Mouse (Mus musculus) CH12.LX (cell line): ENCODE results near the gene Alg12. TPM values are rescaled to one million over a fixed set of nuclear protein-coding genes. Genes with fewer than 3 reads are reported as not detected.
"Not testable (repeated sequence)": the region's sequence is repeated elsewhere in the genome, so short reads cannot be mapped to it uniquely, and the experiment has no call there.

ENCODE experiments used
- DNase-seq: peaks from one replicate; pipeline ENCODE4 v3.0.0-alpha.2; 2013; ENCODE audit errors: extremely low read depth
- H3K27ac ChIP-seq: 2 replicates; pipeline ENCODE4 v1.5.1; 2012; ENCODE audit warnings: low read depth, mild to moderate bottlenecking, control low read depth, moderate library complexity; ENCODE audit not compliant: insufficient read depth
- H3K27me3 ChIP-seq: replicated peaks from 2 replicates; pipeline ENCODE3; 2012; ENCODE audit warnings: inconsistent platforms
- H3K36me3 ChIP-seq, 2 experiments: replicated peaks in 1 of 2; 2 replicates each; pipeline versions ENCODE3 to v1.6.1; 2012; ENCODE audit warnings: inconsistent platforms in 1 of 2, low read length in 1 of 2, mild to moderate bottlenecking in 1 of 2, mixed read lengths in 1 of 2, moderate library complexity in 1 of 2; ENCODE audit not compliant: control insufficient read depth in 1 of 2, insufficient read depth in 1 of 2
- H3K4me1 ChIP-seq, 2 experiments: 2 replicates each; pipeline ENCODE4 v1.6.1; 2012; ENCODE audit warnings: inconsistent platforms in 1 of 2, moderate library complexity in 1 of 2; ENCODE audit not compliant: insufficient read depth in 2 of 2, control insufficient read depth in 1 of 2
- H3K4me2 ChIP-seq: 2 replicates; pipeline ENCODE4 v1.6.1; 2012; ENCODE audit warnings: low read depth, mild to moderate bottlenecking, control low read depth; ENCODE audit not compliant: poor library complexity, insufficient read depth, severe bottlenecking
- H3K4me3 ChIP-seq, 3 experiments: fragments of 150-350 bp in 1 of 3; sonication (generic) in 1 of 3; replicated peaks in 1 of 3; 2 replicates each; pipeline versions ENCODE3 to v1.5.1; 2011 to 2012; ENCODE audit warnings: low read depth in 2 of 3, low read length in 2 of 3, mild to moderate bottlenecking in 2 of 3, moderate library complexity in 2 of 3, control low read depth in 1 of 3, improper control_type of control experiment in 1 of 3, inconsistent platforms in 1 of 3, mixed read lengths in 1 of 3; ENCODE audit not compliant: poor library complexity in 1 of 3
- H3K79me2 ChIP-seq: replicated peaks from 2 replicates; pipeline ENCODE4 v1.6.1; 2012; ENCODE audit warnings: mild to moderate bottlenecking, moderate library complexity; ENCODE audit not compliant: control insufficient read depth, poor library complexity, insufficient read depth, severe bottlenecking; ENCODE audit errors: extremely low read depth
- H3K9ac ChIP-seq: 2 replicates; pipeline ENCODE4 v1.6.1; 2012; ENCODE audit warnings: low read depth, mild to moderate bottlenecking, control low read depth, moderate library complexity; ENCODE audit not compliant: insufficient read depth
- H3K9me3 ChIP-seq: replicated peaks from 2 replicates; pipeline ENCODE3; 2012; ENCODE audit warnings: low read length, inconsistent platforms, mixed read lengths
- CTCF ChIP-seq, 2 experiments: IDR thresholded peaks in 1 of 2; conservative IDR thresholded peaks in 1 of 2; 2 replicates each; pipeline ENCODE4 v1.5.1; 2011 to 2012; ENCODE audit warnings: low read depth in 2 of 2, low read length in 2 of 2, improper control_type of control experiment in 1 of 2, inconsistent platforms in 1 of 2, mild to moderate bottlenecking in 1 of 2, moderate library complexity in 1 of 2
- E2F4 ChIP-seq: IDR thresholded peaks from 2 replicates; pipeline ENCODE4 v1.6.1; 2011; ENCODE audit warnings: low read depth, low read length, improper control_type of control experiment; ENCODE audit not compliant: insufficient replicate concordance
- ETS1 ChIP-seq: conservative IDR thresholded peaks from 2 replicates; pipeline ENCODE4 v1.6.1; 2012; ENCODE audit warnings: low read depth, mild to moderate bottlenecking, inconsistent platforms, low read length, improper control_type of control experiment, moderate library complexity
- GABPA ChIP-seq: IDR thresholded peaks from 2 replicates; pipeline ENCODE4 v1.6.1; 2012; ENCODE audit warnings: low read depth, low read length, improper control_type of control experiment, inconsistent platforms; ENCODE audit not compliant: insufficient replicate concordance
- IRF4 ChIP-seq: IDR thresholded peaks from 2 replicates; pipeline ENCODE4 v1.6.1; 2014; ENCODE audit warnings: low read depth, mild to moderate bottlenecking, inconsistent platforms, low read length, improper control_type of control experiment
- JUN ChIP-seq: IDR thresholded peaks from 2 replicates; pipeline ENCODE4 v1.6.1; 2011; ENCODE audit warnings: low read depth, mild to moderate bottlenecking, low read length, improper control_type of control experiment, moderate library complexity; ENCODE audit not compliant: insufficient read depth
- KAT2A ChIP-seq: IDR thresholded peaks from 2 replicates; pipeline ENCODE4 v1.6.1; 2012; ENCODE audit warnings: low read length, improper control_type of control experiment, inconsistent platforms; ENCODE audit not compliant: insufficient replicate concordance
- MAZ ChIP-seq: IDR thresholded peaks from 2 replicates; pipeline ENCODE4 v1.6.1; 2012; ENCODE audit warnings: low read depth, mild to moderate bottlenecking, inconsistent platforms, low read length, improper control_type of control experiment, moderate library complexity
- MXI1 ChIP-seq: IDR thresholded peaks from 2 replicates; pipeline ENCODE4 v1.6.1; 2011; ENCODE audit warnings: mild to moderate bottlenecking, low read depth, low read length, improper control_type of control experiment
- MYC ChIP-seq: IDR thresholded peaks from 2 replicates; pipeline ENCODE4 v1.6.1; 2011; ENCODE audit warnings: low read depth, mild to moderate bottlenecking, improper control_type of control experiment, low read length
- NRF1 ChIP-seq: IDR thresholded peaks from 2 replicates; pipeline ENCODE4 v1.6.1; 2014; ENCODE audit warnings: low read depth, mild to moderate bottlenecking, inconsistent platforms, low read length, improper control_type of control experiment, moderate library complexity
- POLR2A ChIP-seq: IDR thresholded peaks from 2 replicates; pipeline ENCODE4 v1.6.1; 2011; ENCODE audit warnings: low read depth, mild to moderate bottlenecking, improper control_type of control experiment, low read length
- POLR2AphosphoS2 ChIP-seq: IDR thresholded peaks from 2 replicates; pipeline ENCODE4 v1.6.1; 2011; ENCODE audit warnings: low read depth, low read length, improper control_type of control experiment
- RCOR1 ChIP-seq: conservative IDR thresholded peaks from 2 replicates; pipeline ENCODE4 v1.6.1; 2012; ENCODE audit warnings: low read depth, mild to moderate bottlenecking, inconsistent platforms, low read length, improper control_type of control experiment
- SIN3A ChIP-seq: IDR thresholded peaks from 2 replicates; pipeline ENCODE4 v1.6.1; 2012; ENCODE audit warnings: low read length, improper control_type of control experiment, inconsistent platforms
- SMC3 ChIP-seq: IDR thresholded peaks from 2 replicates; pipeline ENCODE4 v1.6.1; 2011; ENCODE audit warnings: low read depth, low read length, improper control_type of control experiment
- ZKSCAN1 ChIP-seq: IDR thresholded peaks from 2 replicates; pipeline ENCODE4 v1.6.1; 2012; ENCODE audit warnings: low read depth, inconsistent platforms, low read length, improper control_type of control experiment, borderline replicate concordance
- ZMIZ1 ChIP-seq: IDR thresholded peaks from 2 replicates; pipeline ENCODE4 v1.6.1; 2012; ENCODE audit warnings: low read depth, mild to moderate bottlenecking, inconsistent platforms, low read length, improper control_type of control experiment
- ZNF384 ChIP-seq: IDR thresholded peaks from 2 replicates; pipeline ENCODE4 v1.6.1; 2012; ENCODE audit warnings: low read depth, low read length, improper control_type of control experiment, inconsistent platforms
- dilution Hi-C: fragments of 300-500 bp; cut with MboI; formaldehyde crosslinking; loops from 2 replicates; pipeline ENCODE4 v1.14.3; 2020; ENCODE audit warnings: low sequenced_read_pairs; ENCODE audit not compliant: extremely low pct_unique_long_range_greater_than_20kb, extremely low pct_ligation_motif_present
- in situ Hi-C: fragments of 300-500 bp; cut with MboI; formaldehyde crosslinking; loops from 3 replicates; pipeline ENCODE4 v1.14.3; 2019; ENCODE audit warnings: low sequenced_read_pairs, low pct_ligation_motif_present, low pct_unique_long_range_greater_than_20kb, mixed read lengths
- polyA plus RNA-seq: library from polyadenylated mRNA; unstranded; fragments of >175 nt; gene quantifications from 2 replicates; pipeline ENCODE4 v1.2.1, GENCODE M21; 2012; ENCODE audit warnings: low read depth; ENCODE audit not compliant: insufficient read length
- total RNA-seq, 2 experiments: library from RNA; depleted of rRNA; stranded (reverse); fragments of 300-350 nt in 1 of 2; fragments of >200 nt in 1 of 2; gene quantifications; 2 replicates each; pipeline ENCODE4 v1.2.3; 2012 to 2014

The Alg12 gene
- total and polyA plus RNA-seq, 3 experiments = 8.1 to 10.3 (median 8.5) TPM

DNA sequence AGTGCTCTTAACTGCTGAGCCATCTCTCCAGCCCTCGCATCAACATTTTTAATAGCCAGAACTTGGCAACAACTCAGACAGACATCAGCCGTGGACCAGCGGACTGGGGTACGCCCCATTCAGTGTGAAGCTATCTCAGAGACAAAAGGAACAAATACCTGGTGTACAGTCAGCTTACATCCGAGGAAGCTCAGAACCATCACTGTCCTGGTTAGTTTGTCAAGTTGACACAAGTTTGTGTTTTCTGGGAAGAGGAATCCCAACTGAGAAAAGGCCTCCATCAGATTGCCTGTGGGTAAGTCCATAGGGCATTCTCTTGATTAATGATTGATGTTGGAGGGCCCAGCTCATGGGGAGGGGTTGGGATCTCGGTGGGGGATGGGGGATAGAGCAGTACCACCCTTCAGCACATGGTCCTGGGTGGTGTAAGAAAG is 18.2 kb downstream of the Alg12 start:
- Histone ChIP-seq H3K4me1 (peaks cover 0 to 10% of the 10 kb centered on the region in 2 experiments; a peak in 2 of 4 replicates), H3K9me3 (no peaks in the 10 kb centered on the region), H3K4me3 (no peak overlapping the region), H3K27ac (no peak overlapping the region), H3K9ac (no peak overlapping the region)
- DNase-seq = no peak
- in situ Hi-C loops = no loop called here
- TF ChIP-seq GABPA (no peak), SMC3 (no peak), E2F4 (no peak), CTCF (conservative IDR thresholded peaks at IDR 0.05 in 1 of 2, IDR thresholded peaks at IDR 0.05 in 1 of 2; ENCODE audit: low read depth in 2 of 2, low read length in 2 of 2) (no peak), ZNF384 (no peak), POLR2AphosphoS2 (no peak), IRF4 (no peak), ZMIZ1 (no peak), SIN3A (no peak), MAZ (no peak)
- TF ChIP-seq, all 38 proteins: peak for 0
- H3K27me3 ChIP-seq = no peaks in the 10 kb centered on the region
- no peaks in the 10 kb centered on the region for H3K79me2 ChIP-seq
- peaks cover 22 to 30% of the 10 kb centered on the region in 2 experiments for H3K36me3 ChIP-seq
- H3K4me2 ChIP-seq = no peak overlapping the region
- dilution Hi-C loops = no loop called here

DNA sequence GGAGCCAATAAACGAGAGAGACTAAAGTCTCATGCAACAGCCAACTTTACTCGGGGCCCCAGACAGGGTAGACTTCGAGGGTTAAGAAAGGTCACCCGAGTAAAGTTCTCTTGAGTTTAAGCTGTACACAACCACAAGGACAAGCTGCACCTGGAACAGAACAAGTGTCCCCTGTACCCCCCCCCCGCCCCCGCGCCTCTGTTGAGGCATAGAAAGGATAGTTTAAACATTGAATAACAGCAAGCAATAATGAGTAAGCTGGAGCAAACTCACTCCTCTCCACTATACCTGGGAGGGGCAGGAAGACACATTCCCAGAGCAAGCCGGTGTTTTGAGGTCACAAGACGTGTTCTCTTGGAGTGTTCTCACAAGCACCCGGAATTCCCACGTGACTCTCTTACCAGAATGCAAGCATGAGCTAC is 19.2 kb downstream of the Alg12 start:
- Histone ChIP-seq H3K36me3 (peaks cover 13 to 20% of the 10 kb centered on the region in 2 experiments), H3K4me1 (peaks cover 0 to 10% of the 10 kb centered on the region in 2 experiments; a peak in 2 of 4 replicates), H3K27ac (no peak overlapping the region), H3K27me3 (no peaks in the 10 kb centered on the region), H3K79me2 (no peaks in the 10 kb centered on the region), H3K9ac (no peak overlapping the region), H3K9me3 (no peaks in the 10 kb centered on the region), H3K4me2 (no peak overlapping the region), H3K4me3 (no peak overlapping the region)
- in situ Hi-C loops (no loop called here), dilution Hi-C loops (no loop called here)
- no peak for DNase-seq
- TF ChIP-seq IRF4 (no peak), NRF1 (no peak), ETS1 (no peak), E2F4 (no peak), RCOR1 (no peak), JUN (no peak), ZKSCAN1 (no peak), MAZ (no peak), KAT2A (no peak), MYC (no peak), CTCF (conservative IDR thresholded peaks at IDR 0.05 in 1 of 2, IDR thresholded peaks at IDR 0.05 in 1 of 2; ENCODE audit: low read depth in 2 of 2, low read length in 2 of 2) (no peak), MXI1 (no peak), POLR2A (no peak)

DNA sequence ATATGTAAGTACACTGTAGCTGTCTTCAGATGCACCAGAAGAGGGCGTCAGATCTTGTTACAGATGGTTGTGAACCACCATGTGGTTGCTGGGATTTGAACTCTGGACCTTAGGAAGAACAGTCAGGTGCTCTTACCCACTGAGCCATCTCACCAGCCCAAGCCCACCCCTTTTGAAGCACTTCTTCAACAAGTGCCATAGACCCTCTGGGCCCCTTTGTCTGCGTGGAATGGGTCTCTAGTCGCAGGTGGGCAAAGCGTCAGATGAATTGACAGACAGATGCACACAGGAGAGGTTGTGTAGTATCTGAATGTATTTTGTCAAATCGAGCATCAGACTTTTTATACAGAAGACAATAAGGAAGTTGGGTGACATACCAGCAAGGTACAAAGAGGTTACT is 24.4 kb downstream of the Alg12 start:
- H3K4me3 ChIP-seq, H3K79me2 ChIP-seq, DNase-seq, H3K9me3 ChIP-seq, H3K4me1 ChIP-seq, in situ Hi-C loops, H3K36me3 ChIP-seq, H3K27me3 ChIP-seq, H3K4me2 ChIP-seq, H3K27ac ChIP-seq, H3K9ac ChIP-seq, dilution Hi-C loops: not testable (repeated sequence)
